23 mouse cellular contexts compared by ENCODE assay signal in the genomic region with DNA sequence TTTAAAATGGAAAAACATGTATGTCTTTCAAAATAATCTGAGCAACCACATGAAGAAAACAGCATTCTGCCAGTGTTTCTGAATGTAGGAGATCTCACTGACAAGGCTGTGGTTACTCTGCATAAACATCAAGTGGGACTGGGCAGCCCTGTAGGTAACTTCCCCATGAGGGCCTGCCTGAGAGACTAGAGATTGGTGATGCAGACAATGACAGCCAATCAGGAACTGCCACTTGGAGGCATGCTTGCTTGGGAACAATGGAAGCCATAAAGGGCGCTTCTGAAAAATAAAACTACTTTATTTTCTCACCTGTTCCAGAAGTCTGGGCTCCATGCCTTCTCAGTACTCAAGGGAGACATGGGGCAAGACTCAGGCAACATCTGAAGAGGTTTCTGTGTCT.
"Had no signal": no experiment of that assay in that cellular context is flagged by ENCODE, and none has a peak within 500 bp of the region (broad histone marks: within the 10 kb centered on the region; RNA-seq: fewer than 3 reads in every experiment).

No protein-coding gene starts in this region.

- H3K27me3 ChIP-seq: heart, embryonic 12.5 days; hindbrain, embryonic 12.5 days; intestine, embryonic 15.5 days; limb, embryonic 13.5 days; limb, embryonic 15.5 days; liver, embryonic 12.5 days had no signal

- H3K4me1 ChIP-seq: heart, embryonic 10.5 days; heart, embryonic 12.5 days; hindbrain, embryonic 10.5 days; hindbrain, embryonic 12.5 days; intestine, embryonic 15.5 days; limb, embryonic 13.5 days; limb, embryonic 15.5 days; liver, embryonic 12.5 days had no signal

- H3K36me3 ChIP-seq: heart, embryonic 10.5 days; heart, embryonic 12.5 days; hindbrain, embryonic 10.5 days; hindbrain, embryonic 12.5 days; intestine, embryonic 15.5 days; limb, embryonic 13.5 days; limb, embryonic 15.5 days; liver, embryonic 12.5 days had no signal

- H3K9ac ChIP-seq: heart, embryonic 12.5 days; hindbrain, embryonic 12.5 days; hindbrain, embryonic 14.5 days; intestine, embryonic 15.5 days; limb, embryonic 13.5 days; limb, embryonic 15.5 days; liver, embryonic 12.5 days; liver, embryonic 14.5 days had no signal

- H3K9me3 ChIP-seq: intestine, embryonic 15.5 days; limb, embryonic 13.5 days; limb, embryonic 15.5 days; liver, embryonic 12.5 days had no signal

- H3K27ac ChIP-seq: gastrocnemius, adult 2 months; heart, embryonic 10.5 days; hindbrain, embryonic 10.5 days; hindbrain, embryonic 12.5 days; hindbrain, embryonic 14.5 days; intestine, embryonic 15.5 days; limb, embryonic 13.5 days; limb, embryonic 15.5 days; liver, embryonic 12.5 days; liver, embryonic 14.5 days had no signal

- H3K4me3 ChIP-seq: gastrocnemius, adult 2 months; heart, embryonic 10.5 days; heart, embryonic 12.5 days; hindbrain, embryonic 10.5 days; hindbrain, embryonic 12.5 days; intestine, embryonic 15.5 days; limb, embryonic 13.5 days; limb, embryonic 15.5 days; liver, embryonic 12.5 days had no signal

- DNase-seq: gastrocnemius, adult 2 months; gastrocnemius, postnatal 10 days; gastrocnemius, postnatal 25 days; heart, adult 18-20 months; heart, postnatal 10 days; heart, postnatal 4 days; kidney, adult 18-20 months; kidney, adult 8-10 months; kidney, postnatal 10 days; kidney, postnatal 36 days; layer of hippocampus, adult 9-11 months; layer of hippocampus, postnatal 36 days; left cerebral cortex, postnatal 4 days had no signal
